Mouse (Mus musculus) layer of hippocampus, postnatal 14 days (tissue): ENCODE results near the gene Nanos2. TPM values are rescaled to one million over a fixed set of nuclear protein-coding genes. Genes with fewer than 3 reads are reported as not detected.

Experiments
- DNase-seq, 2 experiments: peaks; one replicate each; pipeline ENCODE4 v3.0.0; 2021 to 2022; ENCODE audit warnings: low spot score in 2 of 2, mixed read lengths in 1 of 2
- total RNA-seq, 2 experiments: library from RNA; stranded (reverse); gene quantifications; 2 replicates each; pipeline ENCODE4 v1.2.3; 2021

Nanos2 gene
- total RNA-seq, 2 experiments from 2014 or later, result 0.48 to 1.3 TPM

GRCm38 (mm10) chr7:19016042-19016441 is 28.8 kb downstream of the Nanos2 start:
- DNase-seq, result no peak

- DNase-seq, result no peak
These were observed 30.7 kb downstream of the Nanos2 start for GRCm38 (mm10) chr7:19017909-19018308.

GRCm38 (mm10) chr7:19021048-19021447 is 33.8 kb downstream of the Nanos2 start:
- DNase-seq, result no peak

GRCm38 (mm10) chr7:19022189-19022958 is 35.2 kb downstream of the Nanos2 start:
- no peak for DNase-seq

GRCm38 (mm10) chr7:19023357-19023814 is 36.2 kb downstream of the Nanos2 start, which contains the start of gene Foxa3:
Gene Foxa3 (minus strand): TSS chr7:19023538.
- no peak for DNase-seq

GRCm38 (mm10) chr7:19024096-19024506 is 36.9 kb downstream of the Nanos2 start, which contains the start of gene Sympk:
Gene Sympk (plus strand): TSS chr7:19024377.
- peak; percentile 91 to 95 for DNase-seq

GRCm38 (mm10) chr7:19024581-19025255 is 37.5 kb downstream of the Nanos2 start:
- no peak for DNase-seq

GRCm38 (mm10) chr7:19028067-19028466 is 40.9 kb downstream of the Nanos2 start:
- DNase-seq, result no peak

GRCm38 (mm10) chr7:19029084-19029653 is 42.0 kb downstream of the Nanos2 start:
- no peak for DNase-seq

- DNase-seq, result no peak
These were observed 44.4 kb downstream of the Nanos2 start for GRCm38 (mm10) chr7:19031641-19032040.

Other genes starting within 250 kb of the Nanos2 start
- gene Psg19, start 188.9 kb upstream of the Nanos2 start, total RNA-seq, result not detected
- gene Psg17, start 165.8 kb upstream of the Nanos2 start, total RNA-seq, result not detected
- gene Mill2, start 147.4 kb upstream of the Nanos2 start, total RNA-seq, result 1 to 10 TPM; 1.7 to 2.0 TPM
- gene Pglyrp1, start 116.1 kb upstream of the Nanos2 start, total RNA-seq, result 10 to 100 TPM; 28.4 to 35.0 TPM
- 10 to 100 TPM; 11.0 to 12.8 TPM for gene Ccdc61, start 77.0 kb upstream of the Nanos2 start, total RNA-seq
- gene Nova2, start 61.5 kb upstream of the Nanos2 start, total RNA-seq, result 100 to 1,000 TPM in 1 of 2 experiments, 10 to 100 TPM in 1; 93.5 to 101 TPM
- gene Mypop, start 3.8 kb downstream of the Nanos2 start, total RNA-seq, result 10 to 100 TPM; 35.6 to 40.5 TPM
- gene Irf2bp1, start 16.6 kb downstream of the Nanos2 start, total RNA-seq, result 10 to 100 TPM; 43.7 to 44.5 TPM
- not detected for gene Foxa3, start 36.1 kb downstream of the Nanos2 start, total RNA-seq
- 100 to 1,000 TPM; 103 to 105 TPM for gene Sympk, start 37.0 kb downstream of the Nanos2 start, total RNA-seq
- gene Rsph6a, start 67.3 kb downstream of the Nanos2 start, total RNA-seq, result under 1 TPM in 1 of 2 experiments, not detected in 1; 0.21 TPM
- gene Dmwd, start 88.8 kb downstream of the Nanos2 start, total RNA-seq, result 100 to 1,000 TPM; 141 to 147 TPM
- 10 to 100 TPM; 33.0 to 42.3 TPM for gene Dmpk, start 96.4 kb downstream of the Nanos2 start, total RNA-seq
- 1 to 10 TPM; 2.1 to 2.7 TPM for gene Six5, start 107.2 kb downstream of the Nanos2 start, total RNA-seq
- gene Gm4969, start 131.0 kb downstream of the Nanos2 start, total RNA-seq, result under 1 TPM; 0.72 to 0.78 TPM
- gene Fbxo46, start 132.5 kb downstream of the Nanos2 start, total RNA-seq, result 10 to 100 TPM; 11.0 to 14.0 TPM
- 10 to 100 TPM; 19.5 to 22.4 TPM for gene Qpctl, start 161.9 kb downstream of the Nanos2 start, total RNA-seq
- gene Snrpd2, start 162.3 kb downstream of the Nanos2 start, total RNA-seq, result 10 to 100 TPM; 76.5 to 86.4 TPM
- gene Gipr, start 178.7 kb downstream of the Nanos2 start, total RNA-seq, result 1 to 10 TPM in 1 of 2 experiments, under 1 TPM in 1; 0.55 to 1.6 TPM
- 100 to 1,000 TPM; 175 to 197 TPM for gene Eml2, start 189.0 kb downstream of the Nanos2 start, total RNA-seq
- 1 to 10 TPM; 4.1 to 4.6 TPM for gene Gpr4, start 225.1 kb downstream of the Nanos2 start, total RNA-seq
- 10 to 100 TPM; 37.3 to 39.9 TPM for gene Opa3, start 240.9 kb downstream of the Nanos2 start, total RNA-seq